Mouse (Mus musculus) heart, embryonic 10.5 days (tissue): ENCODE data around the gene Cfap206. TPM values are rescaled to one million over a fixed set of nuclear protein-coding genes. Genes with fewer than 3 reads are reported as not detected.

Source experiments
- DNase-seq: peaks from one replicate; pipeline ENCODE4 v3.0.0-alpha.2; 2017; ENCODE audit warnings: low spot score
- H3K27ac ChIP-seq: fragments of 300-500 bp; sonication (generic); 2 replicates; pipeline ENCODE4 v1.5.1; 2016; ENCODE audit warnings: mild to moderate bottlenecking
- H3K27me3 ChIP-seq: fragments of 300-500 bp; sonication (generic); 2 replicates; pipeline ENCODE4 v1.6.1; 2016; ENCODE audit warnings: mild to moderate bottlenecking; ENCODE audit not compliant: poor library complexity, insufficient read depth, severe bottlenecking
- H3K36me3 ChIP-seq: fragments of 300-500 bp; sonication (generic); 2 replicates; pipeline ENCODE4 v1.6.1; 2016; ENCODE audit warnings: mild to moderate bottlenecking, moderate library complexity
- H3K4me1 ChIP-seq: fragments of 300-500 bp; sonication (generic); 2 replicates; pipeline ENCODE4 v1.6.1; 2016; ENCODE audit warnings: mild to moderate bottlenecking
- H3K4me3 ChIP-seq: fragments of 300-500 bp; sonication (generic); 2 replicates; pipeline ENCODE4 v1.5.1; 2016; ENCODE audit warnings: mild to moderate bottlenecking, moderate library complexity
- H3K9me3 ChIP-seq: fragments of 300-500 bp; sonication (generic); 2 replicates; pipeline ENCODE4 v1.6.1; 2016; ENCODE audit warnings: mild to moderate bottlenecking, moderate library complexity
- WGBS: fragments of 180-500 bp; shearing (Covaris S2); methylation state at CpG from one replicate; pipeline ENCODE4 v1.1.7; 2016; 5-methylcytosine and 5-hydroxymethylcytosine counted together
- polyA plus RNA-seq: library from polyadenylated mRNA; unstranded; fragments of >200 nt; fragmentation: Nextera tagmentation; extraction: Ambion mirVana; gene quantifications from 2 replicates; pipeline ENCODE4 v1.2.1, GENCODE M21; 2016

The Cfap206 gene
- polyA plus RNA-seq, 1 experiment from 2014 or later = 0.05 TPM

DNA sequence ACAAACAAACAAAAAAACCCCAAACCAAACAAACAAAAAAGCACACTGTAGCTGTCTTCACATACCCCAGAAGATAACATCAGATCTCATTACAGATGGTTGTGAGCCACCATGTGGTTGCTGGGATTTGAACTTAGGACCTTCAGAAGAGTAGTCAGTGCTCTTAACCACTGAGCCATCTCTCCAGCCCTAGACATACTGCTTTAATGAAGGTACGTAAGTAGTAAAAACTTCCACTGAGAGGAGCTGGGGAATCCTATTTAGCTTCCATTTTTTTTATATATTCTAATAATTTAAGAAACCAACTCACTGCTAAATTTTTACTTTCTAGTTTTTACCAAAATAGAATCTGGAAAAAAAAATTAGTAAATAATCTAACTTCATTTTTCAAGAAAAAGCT is 14.9 kb downstream of the Cfap206 start:
- Histone ChIP-seq H3K4me3 (no peak overlapping the region), H3K36me3 (no peaks in the 10 kb centered on the region), H3K27ac (no peak overlapping the region), H3K9me3 (peaks cover 5% of the 10 kb centered on the region; the same call in 1 of the 2 replicates), H3K4me1 (no peaks in the 10 kb centered on the region), H3K27me3 (no peaks in the 10 kb centered on the region)
- WGBS = 85% methylated on average over 1 of the region's 1 CpGs
- DNase-seq = no peak

DNA sequence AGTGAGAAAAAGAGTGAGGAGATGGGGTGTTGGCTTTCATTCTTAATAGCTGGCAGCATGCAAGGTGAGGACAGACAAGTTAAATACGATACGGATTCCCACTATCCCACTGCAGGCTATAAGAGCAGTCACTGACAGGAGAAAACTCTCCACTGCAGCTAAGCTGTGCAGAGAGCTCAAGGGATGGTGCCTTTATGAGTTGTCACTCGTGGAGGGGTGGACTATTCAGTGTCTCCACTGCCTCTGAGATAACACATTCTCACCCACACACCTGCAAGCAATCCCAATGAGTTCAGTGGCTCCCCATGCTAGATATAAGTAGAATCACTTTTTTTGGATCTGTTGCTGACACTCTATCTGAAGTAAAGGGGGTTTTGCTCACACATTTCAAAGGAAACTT is 21.9 kb downstream of the Cfap206 start:
- Histone ChIP-seq H3K27me3 (no peaks in the 10 kb centered on the region), H3K9me3 (no peaks in the 10 kb centered on the region), H3K27ac (no peak overlapping the region), H3K4me1 (no peaks in the 10 kb centered on the region), H3K4me3 (no peak overlapping the region), H3K36me3 (no peaks in the 10 kb centered on the region)
- 64% methylated on average over 3 of the region's 3 CpGs for WGBS
- no peak for DNase-seq

DNA sequence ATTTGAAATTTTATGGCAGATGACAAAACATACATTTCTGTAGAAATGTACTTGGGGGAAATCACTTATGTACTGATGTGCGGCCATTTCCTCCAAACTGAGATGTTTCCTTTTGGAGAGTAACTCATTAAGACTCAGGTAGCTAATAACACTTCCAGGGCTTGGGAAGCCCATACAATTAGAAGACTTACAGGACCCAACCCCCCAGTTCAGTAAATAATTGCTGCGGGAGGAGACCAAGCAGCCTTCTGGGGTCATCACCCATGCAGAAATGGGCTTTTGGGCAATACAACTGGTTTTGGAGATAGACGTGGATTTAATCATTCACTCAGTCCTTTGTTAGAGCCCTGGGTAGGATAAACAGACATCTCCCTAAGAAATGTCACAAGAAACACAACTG is 22.8 kb downstream of the Cfap206 start:
- no peak for DNase-seq
- H3K27ac ChIP-seq = no peak overlapping the region
- H3K4me1 ChIP-seq = no peaks in the 10 kb centered on the region
- H3K36me3 ChIP-seq = no peaks in the 10 kb centered on the region
- WGBS = 78% methylated on average over 3 of the region's 3 CpGs
- H3K4me3 ChIP-seq = no peak overlapping the region
- no peaks in the 10 kb centered on the region for H3K27me3 ChIP-seq
- no peaks in the 10 kb centered on the region for H3K9me3 ChIP-seq

DNA sequence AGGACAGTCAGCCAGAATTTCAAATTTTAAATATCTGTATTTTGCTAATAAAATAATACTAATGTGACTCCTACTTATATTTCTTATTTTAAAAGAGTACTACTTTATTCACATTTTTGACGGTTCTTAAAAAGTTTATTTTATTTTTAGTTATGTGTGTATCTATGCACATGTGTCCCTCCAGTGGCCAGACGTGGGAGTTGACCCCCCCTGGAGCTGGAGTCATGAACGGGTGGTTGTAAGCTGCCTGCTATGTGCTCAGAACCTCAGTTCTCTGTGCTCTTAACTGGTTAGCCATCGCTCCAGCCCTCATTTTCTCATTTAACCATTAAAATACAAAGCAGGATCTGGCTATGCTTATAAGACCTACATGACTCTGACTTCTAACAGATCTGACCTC is 27.0 kb downstream of the Cfap206 start:
- H3K4me1 ChIP-seq = no peaks in the 10 kb centered on the region
- no peaks in the 10 kb centered on the region for H3K27me3 ChIP-seq
- no peaks in the 10 kb centered on the region for H3K9me3 ChIP-seq
- no peak for DNase-seq
- no peak overlapping the region for H3K27ac ChIP-seq
- no peaks in the 10 kb centered on the region for H3K36me3 ChIP-seq
- WGBS = 75% methylated on average over 4 of the region's 4 CpGs
- H3K4me3 ChIP-seq = no peak overlapping the region

DNA sequence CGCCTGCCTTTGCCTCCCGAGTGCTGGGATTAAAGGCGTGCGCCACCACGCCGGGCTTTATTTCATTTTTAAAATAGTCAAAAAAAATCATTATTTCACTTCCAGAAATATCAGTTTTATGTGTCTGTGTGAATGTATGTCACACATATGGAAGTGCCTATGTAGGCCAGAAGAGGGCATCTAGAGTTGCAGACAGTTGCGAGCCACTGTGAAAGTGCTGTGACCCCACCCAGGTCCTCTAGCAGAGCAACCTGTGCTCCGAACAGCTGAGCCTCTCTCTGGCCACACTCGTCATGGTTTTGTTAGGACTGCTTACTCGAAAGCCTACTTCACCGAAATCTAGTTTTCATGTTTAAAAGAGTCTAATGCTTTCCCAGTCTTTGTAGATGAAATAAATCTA is 27.8 kb downstream of the Cfap206 start:
- H3K4me1 ChIP-seq = no peaks in the 10 kb centered on the region
- H3K4me3 ChIP-seq = no peak overlapping the region
- H3K9me3 ChIP-seq = no peaks in the 10 kb centered on the region
- no peak for DNase-seq
- no peaks in the 10 kb centered on the region for H3K36me3 ChIP-seq
- H3K27me3 ChIP-seq = no peaks in the 10 kb centered on the region
- no peak overlapping the region for H3K27ac ChIP-seq
- WGBS = 92% methylated on average over 11 of the region's 11 CpGs

DNA sequence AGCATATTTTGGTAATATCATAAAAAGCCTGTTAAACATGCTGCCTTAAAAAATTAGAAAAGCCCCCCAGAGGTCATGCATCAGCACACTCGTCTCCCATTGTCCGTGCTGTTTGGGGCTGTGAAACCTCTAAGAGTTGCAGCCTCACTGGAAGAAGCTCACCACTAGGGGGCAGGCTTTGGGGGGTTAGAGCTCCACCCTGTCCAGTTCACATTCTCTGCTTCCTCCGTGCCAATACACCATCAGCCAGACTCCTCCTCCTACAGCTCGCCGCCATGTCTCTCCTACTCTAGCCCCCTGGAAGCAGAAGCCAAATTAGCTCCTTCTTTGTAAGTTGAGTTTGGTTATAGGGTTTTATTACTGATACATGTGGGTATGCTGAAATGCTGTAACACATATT is 28.5 kb downstream of the Cfap206 start:
- Histone ChIP-seq H3K27me3 (no peaks in the 10 kb centered on the region), H3K36me3 (no peaks in the 10 kb centered on the region), H3K4me3 (no peak overlapping the region), H3K4me1 (no peaks in the 10 kb centered on the region), H3K9me3 (no peaks in the 10 kb centered on the region), H3K27ac (no peak overlapping the region)
- 58% methylated on average over 5 of the region's 5 CpGs for WGBS
- peak; percentile 79 for DNase-seq

DNA sequence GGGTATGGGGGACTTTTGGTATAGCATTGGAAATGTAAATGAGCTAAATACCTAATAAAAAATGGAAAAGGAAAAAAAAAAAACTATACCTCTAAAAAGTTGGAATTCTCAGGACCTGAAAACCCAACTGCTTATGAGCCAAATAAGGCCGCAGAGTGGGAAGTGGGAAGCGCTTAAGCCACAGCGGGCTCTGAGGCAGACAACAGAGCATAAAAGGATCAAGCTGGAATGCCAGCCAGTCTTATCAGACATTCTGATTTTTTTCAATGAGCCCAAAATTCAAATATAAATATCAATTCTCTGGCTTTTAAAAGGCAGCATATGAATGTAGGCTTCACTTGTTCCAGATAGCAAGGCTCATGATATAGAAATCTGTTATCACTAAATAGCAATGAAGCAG is 42.0 kb downstream of the Cfap206 start:
- DNase-seq = no peak
- Histone ChIP-seq H3K27ac (no peak overlapping the region), H3K4me3 (0 out of 2 replicates have a peak overlapping the region, but pooled peaks have one; percentile 3), H3K27me3 (no peaks in the 10 kb centered on the region), H3K36me3 (no peaks in the 10 kb centered on the region), H3K4me1 (0 out of 2 replicates have a peak, but pooled peaks cover 3% of the 10 kb centered on the region), H3K9me3 (no peaks in the 10 kb centered on the region)
- 67% methylated on average over 3 of the region's 3 CpGs for WGBS

DNA sequence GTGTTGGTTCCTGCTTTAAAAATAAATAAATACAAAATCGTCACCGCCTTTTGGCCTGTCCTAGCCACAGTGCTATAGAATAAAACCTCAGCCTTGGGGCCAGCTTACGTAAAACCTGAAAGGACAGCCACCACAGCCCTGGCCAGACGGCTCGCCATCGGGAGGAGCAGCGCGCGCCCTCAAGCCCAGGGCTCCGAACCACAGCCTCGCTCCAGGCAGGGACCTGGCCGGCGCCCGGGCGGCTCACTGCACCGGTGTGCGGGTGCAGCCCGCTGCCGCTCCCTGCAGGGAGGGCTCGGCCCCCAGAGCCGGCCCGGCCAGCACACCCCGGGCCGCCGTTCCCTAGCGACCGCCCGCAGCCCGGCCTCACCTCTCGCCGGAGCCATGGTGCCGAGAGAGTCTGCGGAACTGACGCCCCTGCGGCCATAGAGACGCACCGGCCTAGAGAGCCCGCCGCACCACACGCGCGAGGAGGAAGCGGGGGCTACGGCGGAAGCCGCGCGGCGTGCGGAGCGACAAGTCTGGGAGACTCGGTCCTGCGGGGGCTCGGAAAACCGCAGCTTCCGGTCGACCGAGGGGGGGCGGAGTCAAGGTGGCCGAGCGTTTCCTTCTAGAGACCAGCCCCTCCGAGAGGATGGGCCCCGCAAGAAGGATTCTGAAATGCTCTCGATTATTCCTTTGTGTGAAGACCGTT is 43.0 kb downstream of the Cfap206 start, which contains the start of gene Slc35a1:
TSS of gene Slc35a1 (minus strand) at position 565 of the 694 bp plus-strand sequence.
- WGBS = under 1% methylated on average over 65 of the region's 65 CpGs

DNA sequence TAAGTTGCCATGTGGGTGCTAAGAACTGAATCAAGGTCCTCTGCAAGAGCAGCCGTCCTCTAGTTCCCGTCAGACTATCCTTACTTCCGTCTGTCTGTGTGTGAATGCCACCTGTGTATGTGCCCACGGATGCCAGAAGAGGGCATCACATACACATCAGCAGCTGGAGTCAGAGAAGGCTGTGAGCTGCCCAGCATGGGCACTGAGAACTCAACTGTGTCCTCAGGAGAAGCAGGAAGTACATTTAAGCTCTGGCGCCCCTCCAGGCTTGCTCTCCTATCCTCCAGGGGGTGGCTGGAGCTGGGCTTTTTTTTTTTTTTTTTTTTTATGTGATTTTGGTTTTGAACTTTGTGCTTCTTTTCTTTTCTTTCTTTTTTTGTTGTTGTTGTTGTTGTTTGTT is 49.5 kb downstream of the Cfap206 start:
- Histone ChIP-seq H3K4me3 (no peak overlapping the region), H3K27me3 (no peaks in the 10 kb centered on the region), H3K4me1 (0 out of 2 replicates have a peak, but pooled peaks cover 3% of the 10 kb centered on the region), H3K36me3 (peaks cover 41% of the 10 kb centered on the region), H3K9me3 (no peaks in the 10 kb centered on the region), H3K27ac (no peak overlapping the region)
- 83% methylated on average over 5 of the region's 5 CpGs for WGBS
- no peak for DNase-seq

More for the DNA sequence above, 43.0 kb downstream of the Cfap206 start, which contains the start of gene Slc35a1:
- Histone ChIP-seq H3K4me3 (peak within 1 kb of the TSS; percentile 93), H3K36me3 (0 out of 2 replicates have a peak, but pooled peaks cover 7% of the 10 kb centered on the region), H3K4me1 (0 out of 2 replicates have a peak, but pooled peaks cover 3% of the 10 kb centered on the region), H3K27ac (peak within 1 kb of the TSS; percentile 98), H3K9me3 (no peaks in the 10 kb centered on the region), H3K27me3 (no peaks in the 10 kb centered on the region)
- DNase-seq = peak; percentile 95

DNA sequence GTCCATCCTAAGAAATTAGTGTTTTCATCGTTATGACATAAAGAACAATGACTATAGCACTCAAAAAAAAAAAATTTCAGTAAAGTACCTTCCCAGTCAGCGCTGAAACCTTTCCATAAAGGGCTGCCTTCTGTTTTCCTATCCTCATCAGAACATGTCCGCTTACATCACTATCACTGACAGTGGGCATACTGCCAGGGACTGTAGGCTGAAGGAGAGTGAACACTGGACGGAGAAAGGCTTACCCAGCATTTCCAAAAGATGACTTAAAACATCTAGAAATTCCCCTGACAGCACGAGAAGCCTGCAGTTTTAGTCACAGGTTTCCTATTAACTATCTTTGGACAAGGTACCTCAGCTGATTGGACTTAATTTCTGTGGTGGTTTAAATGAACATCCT is 56.3 kb downstream of the Cfap206 start:
- Histone ChIP-seq H3K9me3 (no peaks in the 10 kb centered on the region), H3K4me3 (no peak overlapping the region), H3K27ac (no peak overlapping the region), H3K27me3 (no peaks in the 10 kb centered on the region), H3K36me3 (peaks cover 40% of the 10 kb centered on the region), H3K4me1 (no peaks in the 10 kb centered on the region)
- 82% methylated on average over 5 of the region's 5 CpGs for WGBS
- DNase-seq = peak; percentile 51

DNA sequence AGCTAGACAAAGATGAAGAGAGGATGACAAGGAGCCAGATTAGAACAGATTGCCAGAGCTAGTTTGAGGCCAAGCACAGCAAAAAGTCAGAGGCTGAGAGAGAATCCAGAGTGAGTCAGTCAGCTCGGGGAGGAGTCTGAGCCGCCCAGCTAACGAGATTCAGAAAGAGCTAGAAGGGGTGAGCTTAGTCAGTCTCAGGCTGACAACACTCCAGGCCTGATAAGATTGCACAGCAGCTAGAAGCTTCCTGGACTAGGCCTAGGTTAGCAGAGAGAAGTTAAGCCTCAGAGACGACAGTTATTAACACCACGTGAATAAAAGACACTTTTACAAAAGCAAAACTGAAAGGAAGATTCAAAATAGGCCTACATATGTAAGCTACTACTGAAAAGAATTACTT is 62.1 kb downstream of the Cfap206 start:
- H3K27me3 ChIP-seq = no peaks in the 10 kb centered on the region
- no peak overlapping the region for H3K4me3 ChIP-seq
- DNase-seq = no peak
- 77% methylated on average over 5 of the region's 5 CpGs for WGBS
- H3K27ac ChIP-seq = no peak overlapping the region
- H3K36me3 ChIP-seq = peaks cover 60% of the 10 kb centered on the region
- no peaks in the 10 kb centered on the region for H3K4me1 ChIP-seq
- no peaks in the 10 kb centered on the region for H3K9me3 ChIP-seq

DNA sequence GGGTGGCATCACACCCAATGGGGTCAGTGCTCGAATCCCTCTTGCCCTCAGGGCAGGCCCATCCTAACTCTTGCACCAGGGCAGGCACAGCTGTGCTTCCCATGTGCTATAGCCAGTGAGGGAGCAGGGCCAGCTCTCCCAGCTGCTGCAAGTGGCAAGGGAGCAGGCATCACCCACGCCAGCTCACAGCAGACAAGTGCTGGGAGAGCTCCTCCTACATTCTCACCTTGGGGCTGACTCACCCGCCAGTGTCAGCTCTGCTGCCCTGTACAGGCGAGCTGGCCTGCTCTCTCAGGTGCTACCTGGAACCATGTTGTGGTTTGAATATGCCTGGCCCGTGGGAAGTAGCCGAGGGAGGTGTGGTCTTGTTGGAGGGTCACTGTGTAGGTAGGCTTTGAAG is 68.1 kb downstream of the Cfap206 start:
- Histone ChIP-seq H3K4me1 (no peaks in the 10 kb centered on the region), H3K36me3 (peaks cover 88% of the 10 kb centered on the region), H3K27me3 (no peaks in the 10 kb centered on the region), H3K4me3 (no peak overlapping the region), H3K27ac (no peak overlapping the region), H3K9me3 (no peaks in the 10 kb centered on the region)
- 86% methylated on average over 6 of the region's 6 CpGs for WGBS
- DNase-seq = no peak

DNA sequence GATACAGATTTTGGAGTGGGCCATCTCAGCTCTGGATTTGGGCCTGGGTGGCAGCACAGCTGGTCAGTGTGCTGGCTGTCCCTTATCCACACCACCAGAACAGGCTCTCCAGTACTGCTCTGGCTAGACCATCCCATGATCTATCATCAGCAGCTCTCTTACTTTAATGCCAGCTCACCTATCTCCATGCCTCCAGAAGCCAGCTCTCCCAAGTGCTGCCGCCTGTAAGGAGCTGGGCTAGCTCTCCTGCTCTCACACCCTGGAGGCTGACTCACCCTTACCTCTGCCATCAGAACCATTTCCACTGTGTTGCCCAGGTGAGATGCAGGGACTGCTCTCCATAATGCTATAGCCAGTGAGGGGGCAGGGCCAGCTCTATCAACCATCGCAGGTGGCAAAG is 68.5 kb downstream of the Cfap206 start:
- Histone ChIP-seq H3K4me3 (no peak overlapping the region), H3K36me3 (peaks cover 88% of the 10 kb centered on the region), H3K4me1 (no peaks in the 10 kb centered on the region), H3K27me3 (no peaks in the 10 kb centered on the region), H3K27ac (no peak overlapping the region), H3K9me3 (no peaks in the 10 kb centered on the region)
- 96% methylated on average over 2 of the region's 2 CpGs for WGBS
- no peak for DNase-seq

DNA sequence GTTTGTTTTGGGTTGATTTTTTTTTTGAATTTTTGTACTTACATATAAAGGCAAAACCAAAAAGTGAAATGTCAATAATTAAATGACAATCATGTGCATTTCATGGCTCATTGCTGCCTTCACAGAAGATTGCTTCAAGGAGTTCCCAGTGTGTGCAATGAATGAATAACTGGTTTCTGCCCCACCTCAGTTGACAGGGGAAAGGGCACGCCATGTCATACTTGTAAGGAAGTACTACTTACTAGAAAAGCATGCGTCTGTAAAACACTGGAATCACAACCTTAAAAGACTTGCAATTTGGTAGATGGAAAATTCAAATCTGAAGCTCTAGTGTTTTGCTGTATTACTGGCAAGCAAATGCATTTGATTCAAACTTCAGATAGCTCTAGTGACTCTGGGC is 71.0 kb downstream of the Cfap206 start:
- Histone ChIP-seq H3K27ac (no peak overlapping the region), H3K27me3 (no peaks in the 10 kb centered on the region), H3K4me1 (no peaks in the 10 kb centered on the region), H3K9me3 (no peaks in the 10 kb centered on the region), H3K4me3 (no peak overlapping the region), H3K36me3 (peaks cover 84% of the 10 kb centered on the region)
- 85% methylated on average over 2 of the region's 2 CpGs for WGBS
- DNase-seq = no peak
